Mouse (Mus musculus) testis, adult 2 months (tissue): ENCODE data around the gene Olfr516.
"Not testable (repeated sequence)": the region's sequence is repeated elsewhere in the genome, so short reads cannot be mapped to it uniquely, and the experiment has no call there.

ENCODE experiments used
- CTCF ChIP-seq: fragments of 200-500 bp; IDR thresholded peaks from 2 replicates; pipeline ENCODE4 v1.5.1; 2012; ENCODE audit warnings: low read depth, mild to moderate bottlenecking, inconsistent platforms, low read length, moderate library complexity; ENCODE audit not compliant: control insufficient read depth, insufficient read depth, insufficient replicate concordance
- POLR2A ChIP-seq: fragments of 200-500 bp; IDR thresholded peaks from 2 replicates; pipeline ENCODE4 v1.6.1; 2012; ENCODE audit warnings: low read depth, mild to moderate bottlenecking, inconsistent platforms, low read length, moderate library complexity; ENCODE audit not compliant: control insufficient read depth

- TF ChIP-seq POLR2A, CTCF: not testable (repeated sequence)
Observed at GRCm38 (mm10) chr7:108814593-108815215, 35.6 kb downstream of the Olfr516 start.
